Mouse (Mus musculus) layer of hippocampus, adult 18-20 months (tissue): ENCODE measurements at regions not wholly inside any gene's neighbourhood (a gene's known extent, or its start where the extent isn't known, plus 50 kb on each side); places are given as distances from the start of the nearest gene placed in this dataset.

Experiments used
- DNase-seq, 2 experiments: peaks; one replicate each; pipeline ENCODE4 v3.0.0; 2022; ENCODE audit warnings: low spot score in 2 of 2

- no peak for DNase-seq
Observed at GRCm38 (mm10) chr6:51156836-51157370, 275.6 kb upstream of the Nfe2l3 start.

DNA sequence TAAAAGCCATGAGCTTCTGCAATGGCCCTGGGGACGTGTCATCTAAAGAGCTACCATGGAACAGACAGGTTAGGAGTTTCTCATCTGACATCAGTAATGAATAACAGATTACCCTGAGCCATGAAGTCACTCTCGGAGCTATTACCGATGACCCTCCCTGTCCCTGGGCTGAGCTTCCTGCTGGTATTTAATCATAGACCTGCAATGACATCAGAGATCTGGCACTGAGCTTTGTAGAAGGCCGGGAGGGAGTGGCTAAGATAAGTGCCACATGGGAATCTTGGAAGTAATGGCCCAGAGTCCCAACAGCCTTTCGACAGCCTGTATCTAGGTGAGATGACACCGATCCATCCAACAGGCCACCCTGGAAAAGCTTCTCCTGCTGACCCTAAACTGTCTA, 271.3 kb upstream of the Nfe2l3 start:
- no peak for DNase-seq

- DNase-seq: no peak
Observed at GRCm38 (mm10) chr6:51162208-51163082, 270.0 kb upstream of the Nfe2l3 start.

- DNase-seq: no peak
Observed at GRCm38 (mm10) chr6:51163266-51163665, 269.2 kb upstream of the Nfe2l3 start.

DNA sequence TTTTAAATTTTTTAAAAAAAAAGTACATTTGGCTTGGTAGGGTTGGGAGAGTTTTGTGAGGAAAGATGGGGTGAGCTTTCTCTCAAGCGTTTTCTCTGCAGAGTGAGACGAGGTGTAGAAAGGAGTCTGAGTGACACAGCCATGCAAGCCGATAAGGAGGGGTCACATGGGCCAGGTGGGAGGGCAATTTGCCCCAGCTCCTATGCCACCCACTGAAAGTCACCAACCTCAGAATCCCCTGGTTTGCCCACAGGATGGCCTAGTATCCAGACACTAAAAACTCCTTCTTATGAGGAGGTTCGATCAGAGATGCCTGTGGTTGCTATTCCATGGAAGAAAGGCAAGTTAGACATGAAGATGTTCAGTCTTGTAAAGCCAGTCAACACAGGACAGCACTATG, 268.6 kb upstream of the Nfe2l3 start:
- DNase-seq: no peak

DNA sequence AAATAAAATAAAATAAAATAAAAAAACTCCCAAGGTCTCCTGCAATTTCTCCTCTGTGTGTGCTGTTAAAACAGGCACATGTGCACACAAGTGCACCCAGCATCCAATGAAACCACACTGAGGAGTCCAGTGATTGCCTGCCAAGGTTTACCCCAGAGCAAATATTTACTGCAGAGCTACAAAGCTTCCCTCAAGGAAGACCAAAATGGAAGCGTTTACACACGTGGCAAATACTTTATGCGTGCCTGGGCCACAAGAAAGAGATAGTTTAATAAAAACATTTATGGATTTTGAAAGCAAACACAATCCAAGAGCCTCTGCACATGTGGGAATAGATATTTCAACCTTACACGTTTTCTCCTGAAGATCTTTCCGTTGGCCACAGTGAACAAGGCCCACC, 265.4 kb upstream of the Nfe2l3 start:
- DNase-seq: no peak

- peak; percentile 33 to 77 for DNase-seq
Observed at GRCm38 (mm10) chr6:51168048-51168447, 264.4 kb upstream of the Nfe2l3 start.

DNA sequence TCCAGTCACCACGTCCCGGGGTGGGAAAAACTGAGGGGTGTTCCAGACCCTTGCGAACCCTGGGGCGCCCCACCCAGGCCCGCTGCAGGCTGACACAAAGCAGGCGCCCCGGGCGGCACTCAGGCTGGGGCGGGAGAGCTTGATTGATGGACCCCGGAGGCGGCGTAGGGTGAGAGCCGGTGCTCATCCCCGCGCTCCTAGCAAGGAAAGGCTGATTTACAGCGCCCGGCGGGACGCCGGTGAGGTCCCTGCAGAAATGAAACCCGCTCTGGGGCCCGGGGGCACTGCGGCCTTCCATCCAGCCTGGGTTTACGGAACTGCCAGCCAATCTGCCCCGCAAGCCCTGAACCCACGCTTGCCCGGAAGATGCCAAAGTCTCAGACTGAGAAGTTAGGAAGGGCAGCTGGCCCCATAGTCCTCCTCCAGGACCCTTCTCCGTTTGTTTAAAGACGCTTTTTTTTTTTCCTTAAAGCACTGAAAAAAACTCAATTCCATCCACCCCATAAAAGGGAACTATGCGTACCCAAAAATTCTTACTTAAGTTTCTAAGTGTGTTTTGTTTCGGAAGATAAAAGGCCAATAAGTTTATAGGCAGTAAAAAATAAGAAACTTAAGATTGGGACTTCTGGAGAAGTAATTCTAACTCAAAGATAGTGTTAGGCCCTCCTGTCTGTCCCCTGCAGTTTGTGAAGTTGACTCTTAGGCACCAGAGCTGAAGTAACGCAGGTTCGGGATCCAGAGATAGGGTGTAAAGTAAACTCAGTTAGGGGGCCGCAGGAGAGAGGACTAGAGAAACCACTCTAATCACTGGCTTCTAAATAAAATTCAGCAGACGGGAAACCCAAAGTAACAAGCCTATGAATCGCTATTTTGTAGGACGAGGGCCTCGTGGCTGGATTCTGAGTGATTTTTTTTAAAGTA, 263.4 kb upstream of the Nfe2l3 start:
- no peak for DNase-seq

DNA sequence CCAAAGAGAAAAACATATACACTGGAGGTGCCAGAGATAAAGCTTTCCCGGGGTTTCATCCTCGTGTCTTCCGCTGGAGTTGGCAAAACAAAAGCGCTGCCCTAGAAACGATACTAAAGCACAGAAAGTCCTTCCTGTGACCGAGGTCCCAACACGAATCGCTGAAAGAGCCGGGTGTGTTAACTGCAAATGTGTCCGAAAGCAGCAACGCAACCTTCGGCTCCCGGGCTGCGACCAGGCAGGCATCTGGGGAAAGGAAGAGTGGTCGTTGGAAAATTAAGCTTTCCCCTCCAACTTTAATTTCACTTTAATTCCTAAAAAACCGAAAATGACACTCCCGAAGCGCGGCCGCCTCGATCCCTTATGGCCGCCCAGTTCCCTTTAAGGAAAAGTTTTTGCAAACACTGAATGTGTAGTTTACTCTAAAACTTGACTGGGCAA, 262.5 kb upstream of the Nfe2l3 start:
- DNase-seq: no peak

DNA sequence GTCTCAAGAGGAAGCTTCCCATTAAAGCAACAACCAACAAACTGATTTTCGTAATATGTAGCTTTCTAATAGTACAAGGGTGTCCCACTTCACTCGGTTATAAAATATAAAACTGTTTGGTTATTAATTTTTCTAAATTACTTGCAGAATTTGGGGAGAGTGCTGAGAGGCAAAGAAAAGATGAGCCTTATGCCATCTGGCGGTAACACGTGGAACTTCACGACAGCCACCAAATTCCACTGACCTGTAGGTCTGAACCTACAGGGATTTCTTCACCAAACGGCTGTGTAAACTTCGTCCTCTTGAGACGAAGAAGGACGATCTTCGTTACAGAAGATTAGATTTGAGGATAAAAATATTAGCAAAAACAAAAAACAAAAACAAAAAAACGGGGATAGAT, 262.1 kb upstream of the Nfe2l3 start:
- DNase-seq: no peak

DNA sequence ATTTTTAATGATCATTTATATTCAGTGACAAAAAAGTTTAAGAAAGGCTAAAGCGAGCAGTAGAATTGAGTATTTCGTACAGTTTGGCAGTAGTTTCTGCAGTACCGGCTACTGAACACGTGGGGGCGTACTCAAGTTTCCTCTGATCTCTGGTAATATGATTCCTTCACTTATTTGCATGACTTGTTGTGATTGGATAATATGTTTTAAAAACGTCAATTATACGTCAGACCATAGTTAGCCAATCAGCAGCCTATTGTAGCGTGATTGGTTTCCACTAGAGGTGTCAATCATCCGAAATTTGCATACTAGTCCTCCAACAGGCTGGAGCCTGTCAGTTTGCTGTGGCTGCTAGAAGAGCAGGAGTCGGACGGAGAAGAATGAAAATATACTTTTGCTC, 261.6 kb upstream of the Nfe2l3 start:
- no peak for DNase-seq

GRCm38 (mm10) chr6:51171761-51172160, 260.7 kb upstream of the Nfe2l3 start:
- DNase-seq: no peak

DNA sequence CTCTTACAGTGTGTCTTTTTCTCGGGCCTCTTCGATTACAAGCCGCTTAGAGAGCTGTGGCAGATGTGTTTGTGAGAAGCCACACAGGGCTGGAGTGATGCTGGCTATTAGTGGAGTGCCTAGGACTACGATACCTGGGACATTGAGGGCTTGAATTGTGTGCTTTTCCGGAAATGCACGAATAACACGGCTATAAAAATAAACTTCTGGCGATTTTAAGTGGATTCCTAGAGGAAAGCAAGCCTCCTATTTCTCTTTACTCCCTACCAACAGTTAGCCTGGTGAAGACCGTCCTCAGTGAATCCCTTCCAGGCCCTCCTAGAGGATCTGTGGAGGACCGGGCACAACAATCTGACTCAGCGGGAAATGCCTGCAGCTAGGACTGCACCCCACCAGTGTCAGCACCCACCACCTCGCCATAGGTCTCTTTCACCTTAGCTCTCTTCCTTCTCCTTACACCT, 260.1 kb upstream of the Nfe2l3 start:
- no peak for DNase-seq

DNA sequence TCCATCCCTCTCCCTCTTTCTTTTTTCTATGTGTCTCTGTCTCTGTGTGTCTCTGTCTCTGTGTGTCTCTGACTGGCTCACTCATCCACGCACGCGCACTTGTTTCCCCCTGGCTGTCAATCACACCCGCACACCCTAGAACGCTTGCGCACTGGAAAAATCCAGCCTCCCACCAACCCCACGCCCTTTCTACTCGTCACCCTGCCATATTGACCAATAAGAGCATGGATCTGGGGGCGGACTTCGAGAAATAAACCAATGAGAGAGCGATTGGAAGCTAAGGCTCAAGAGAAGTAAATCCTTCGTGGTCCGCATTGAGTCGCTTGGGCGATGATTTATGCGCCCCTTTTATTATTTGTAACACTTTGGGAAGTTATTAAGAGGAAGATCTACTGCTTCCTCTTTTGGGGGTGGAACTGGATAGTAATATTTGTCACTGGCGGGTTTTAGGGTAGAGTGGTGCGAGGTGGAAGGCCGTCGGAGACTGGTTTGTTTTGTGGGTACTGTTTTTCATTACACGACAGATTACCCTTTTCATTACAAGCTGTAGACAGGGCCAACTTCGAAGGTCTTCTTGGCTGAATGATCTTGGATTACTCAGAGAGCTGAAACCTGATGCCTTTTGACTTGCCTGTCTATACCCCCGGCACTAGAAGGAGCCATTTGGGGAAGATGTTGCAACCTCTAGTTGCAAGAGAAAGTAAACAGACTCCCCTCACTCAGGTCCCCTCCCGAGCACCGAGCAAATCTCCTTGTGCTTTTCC, 259.4 kb upstream of the Nfe2l3 start:
- DNase-seq: no peak

GRCm38 (mm10) chr6:51173620-51174442, 258.6 kb upstream of the Nfe2l3 start:
- DNase-seq: no peak

DNA sequence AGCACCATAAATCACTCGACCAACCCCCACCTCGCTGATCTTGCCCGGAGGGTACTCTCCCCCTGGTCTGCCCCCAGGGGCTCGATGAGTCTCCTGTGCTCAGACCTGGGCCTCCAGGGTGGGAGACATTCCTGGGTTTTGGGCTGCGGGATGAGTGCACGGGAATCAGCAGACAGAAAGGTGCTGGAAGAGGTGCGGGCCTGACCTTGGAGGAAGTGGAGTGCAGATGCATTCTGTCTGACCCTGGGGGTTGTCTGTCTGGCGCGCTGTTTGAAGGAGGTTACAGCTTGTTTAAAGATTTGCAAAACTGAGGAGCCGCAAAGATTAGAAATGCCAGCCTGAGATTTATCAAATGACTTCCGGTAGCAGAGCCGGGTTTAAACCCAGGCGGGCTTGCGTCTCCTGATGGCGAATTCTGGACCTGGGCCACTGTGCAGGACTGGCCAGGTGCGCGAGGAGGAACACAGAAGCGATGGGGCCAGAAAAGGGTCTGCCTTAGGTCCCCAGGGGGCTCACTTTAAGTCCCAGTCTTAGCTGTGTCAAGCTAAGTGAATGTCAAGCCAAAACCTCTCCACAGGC, 257.9 kb upstream of the Nfe2l3 start:
- no peak for DNase-seq

- no peak for DNase-seq
Observed at GRCm38 (mm10) chr6:51175616-51176590, 256.6 kb upstream of the Nfe2l3 start.

GRCm38 (mm10) chr6:51176791-51177433, 255.6 kb upstream of the Nfe2l3 start:
- no peak for DNase-seq
